Mouse (Mus musculus): ENCODE data around the gene Ctla4. TPM values are rescaled to one million over a fixed set of nuclear protein-coding genes. Genes with fewer than 3 reads are reported as not detected.

The Ctla4 gene
- 13.3 TPM for polyA plus RNA-seq (2015; fragmentation: Illumina TruSeq; extraction: RNeasy Lipid Tissue Mini Kit (QIAGEN cat#74804); ENCODE audit: insufficient read depth, low replicate concordance)

DNA sequence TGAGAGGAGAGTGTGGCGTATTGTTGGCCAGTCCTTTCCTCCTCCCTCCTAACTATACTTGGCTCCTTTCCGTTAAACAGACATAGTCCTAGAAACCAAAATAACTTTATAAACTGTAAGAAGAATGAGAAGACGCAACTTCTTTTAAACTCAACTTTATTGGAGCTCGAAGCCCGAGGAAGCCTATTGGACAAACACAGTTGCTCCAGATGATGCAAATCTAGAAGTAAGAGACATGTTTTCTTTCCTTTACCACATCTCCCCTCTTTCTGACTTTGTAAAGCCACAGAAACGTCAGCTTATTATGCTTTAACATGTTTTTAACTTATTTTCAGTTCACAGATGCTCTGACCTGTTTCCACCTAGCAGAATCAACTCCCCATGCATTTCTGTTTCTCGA lies at the start of gene Ctla4:
TSS of gene Ctla4 (plus strand) at position 20 of the 400 bp plus-strand sequence.

Other genes with a start within 250 kb of the Ctla4 start
- 35.5 TPM for gene Cd28, start 170.2 kb upstream of the Ctla4 start, polyA plus RNA-seq (2015; fragmentation: Illumina TruSeq; extraction: RNeasy Lipid Tissue Mini Kit (QIAGEN cat#74804); ENCODE audit: insufficient read depth, low replicate concordance)
- gene Icos, start 90.9 kb downstream of the Ctla4 start, polyA plus RNA-seq (2015; fragmentation: Illumina TruSeq; extraction: RNeasy Lipid Tissue Mini Kit (QIAGEN cat#74804); ENCODE audit: insufficient read depth, low replicate concordance), result 25.7 TPM